Mouse (Mus musculus) ES-Bruce4 (cell line): ENCODE measurements around the gene Fbxl7.

Source experiments
- CTCF ChIP-seq: IDR thresholded peaks from one replicate; pipeline ENCODE4 v1.8.1; 2011; ENCODE audit warnings: low read depth, low read length
- POLR2A ChIP-seq: IDR thresholded peaks from one replicate; pipeline ENCODE4 v1.8.1; 2011; ENCODE audit warnings: low read length; ENCODE audit not compliant: insufficient read depth

DNA sequence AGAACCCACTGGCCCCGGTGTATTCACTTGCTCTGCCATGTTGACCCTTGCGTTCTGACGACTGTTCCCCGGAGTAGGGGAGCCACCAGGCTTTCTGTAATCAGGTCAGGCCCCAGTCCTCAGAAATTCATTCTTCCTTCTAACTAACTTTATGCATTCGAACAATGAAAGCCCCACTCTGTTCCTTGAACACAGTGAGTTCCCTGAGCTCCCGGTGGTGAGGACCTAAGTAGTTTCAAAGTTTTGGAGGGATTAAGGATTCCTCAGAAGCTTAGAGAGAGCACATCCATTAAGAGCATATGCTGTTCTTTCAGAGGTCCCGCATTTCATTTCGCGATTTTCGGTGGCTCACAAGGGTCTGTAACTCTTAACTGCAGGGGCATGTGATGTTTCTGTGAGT lies 341.8 kb downstream of the Fbxl7 start:
- TF ChIP-seq CTCF (no peak), POLR2A (no peak)
